Mouse (Mus musculus): ENCODE results near the gene Dmc1.

Gene Dmc1

DNA sequence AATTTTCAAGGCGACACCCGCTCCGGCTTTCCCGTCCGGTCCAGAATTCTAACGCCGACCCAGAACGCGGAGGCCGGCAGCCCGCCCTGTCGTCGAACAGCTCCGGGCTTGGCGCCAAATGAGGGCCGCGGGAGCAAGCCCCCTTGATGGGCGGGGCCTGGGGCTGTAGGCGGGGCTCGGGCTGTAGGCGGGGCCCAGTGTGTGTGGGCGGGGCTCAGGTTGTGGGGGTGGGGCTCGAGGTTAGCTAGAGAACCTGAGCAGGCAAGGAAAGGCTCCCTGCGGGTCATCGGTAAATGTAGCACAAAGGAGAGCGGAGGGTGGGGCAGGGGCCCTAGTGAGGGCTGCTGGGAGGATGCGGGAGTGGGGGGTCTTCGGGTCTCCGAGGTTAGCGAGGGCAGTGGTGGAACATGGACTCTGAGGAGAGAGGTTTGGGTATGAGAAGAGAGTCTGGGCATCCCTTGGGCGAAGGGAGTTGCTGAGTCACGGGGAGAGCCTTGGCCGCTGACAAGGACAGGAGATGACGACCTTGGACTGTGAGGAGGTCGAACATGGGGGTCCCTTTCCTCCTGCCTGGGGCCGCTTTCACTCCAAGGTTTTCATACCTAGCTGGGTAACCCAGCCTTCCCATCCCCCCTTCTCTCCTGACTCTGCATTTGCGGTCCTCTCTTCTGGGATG, at the start of gene Dmc1:
Gene Dmc1, minus strand, starts transcription at position 120 of the 676 bp plus-strand sequence.
- no peak for DNase-seq (ENCODE audit: low read depth)

GRCm38 (mm10) chr15:79651481-79651880, 46.6 kb upstream of the Dmc1 start:
- no peak for DNase-seq (ENCODE audit: low read depth)

DNA sequence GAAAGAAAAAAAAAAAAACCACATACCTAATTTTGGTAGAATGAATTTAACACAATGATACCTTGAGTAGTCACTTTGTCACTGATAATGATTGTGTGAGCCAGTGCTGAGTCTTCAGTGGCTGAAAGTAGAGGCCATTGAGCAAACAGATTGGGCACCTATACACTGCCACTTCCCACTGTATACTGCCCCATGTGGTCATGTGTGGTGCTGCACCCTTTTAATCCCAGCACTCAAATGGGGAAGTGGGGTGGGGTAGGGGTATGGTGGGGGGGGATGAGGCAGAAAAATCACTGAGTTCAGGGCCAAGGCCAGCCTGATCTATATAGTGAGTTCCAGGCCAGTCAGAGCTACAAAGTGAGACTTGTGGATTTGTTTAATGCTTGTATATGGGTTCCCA, 45.7 kb upstream of the Dmc1 start:
- DNase-seq (ENCODE audit: low read depth) = no peak

- no peak for DNase-seq (ENCODE audit: low read depth)
Observed at GRCm38 (mm10) chr15:79648130-79648529, 43.2 kb upstream of the Dmc1 start.

GRCm38 (mm10) chr15:79645483-79645882, 40.6 kb upstream of the Dmc1 start:
- DNase-seq (ENCODE audit: low read depth) = no peak

DNA sequence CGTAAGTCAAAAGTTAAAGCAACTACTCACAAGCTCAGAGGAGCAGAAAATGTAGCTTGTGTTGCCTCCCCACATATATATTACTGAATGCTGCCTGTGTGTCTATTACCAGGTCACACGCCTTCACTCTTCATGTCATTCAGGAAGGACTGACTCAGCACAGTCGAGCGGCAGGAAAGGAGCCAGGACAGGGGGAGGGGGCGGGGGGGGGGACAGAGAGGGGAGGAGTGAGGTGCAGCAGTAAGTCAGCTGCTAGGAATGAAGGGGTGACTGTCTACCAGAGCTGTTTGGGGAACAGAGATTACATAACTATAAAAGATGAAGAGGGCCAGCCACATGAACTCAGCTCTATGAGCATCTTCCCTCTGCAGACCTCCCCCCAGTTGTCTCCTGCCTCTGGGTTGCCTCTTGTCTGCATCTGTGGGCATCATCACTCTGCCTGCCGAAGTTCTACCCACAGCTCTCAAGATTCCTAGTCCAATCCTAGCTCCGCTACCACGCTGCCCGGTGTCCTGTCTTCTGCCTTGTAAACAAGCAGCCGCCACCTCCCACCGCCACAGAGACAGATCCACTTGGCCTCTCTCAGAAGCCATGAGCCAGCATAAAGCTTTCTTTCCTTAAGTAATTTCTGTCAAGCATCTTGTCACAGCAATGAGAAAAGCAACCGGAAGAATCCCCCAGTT, 36.4 kb upstream of the Dmc1 start:
- no peak for DNase-seq (ENCODE audit: low read depth)

DNA sequence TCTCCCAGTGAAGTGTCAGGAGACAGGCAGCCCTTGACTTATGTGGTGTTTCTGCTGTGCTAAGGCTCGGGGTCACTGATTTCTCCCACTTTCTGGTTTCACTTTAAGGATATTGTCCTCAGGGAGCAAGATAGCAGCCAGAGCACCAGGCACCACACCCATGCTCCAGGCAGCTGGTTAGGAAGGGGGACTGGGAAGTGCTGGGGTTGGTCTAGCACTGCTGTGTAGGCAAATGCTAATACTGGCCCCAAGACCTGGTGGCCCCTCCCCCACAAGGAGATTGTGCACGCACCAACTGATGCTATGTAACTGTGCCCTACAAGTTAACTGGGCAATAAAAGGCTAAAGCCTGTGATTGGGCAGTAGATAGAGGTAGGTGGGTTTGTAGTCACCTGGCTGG, 25.6 kb upstream of the Dmc1 start:
- DNase-seq (ENCODE audit: low read depth) = no peak

DNA sequence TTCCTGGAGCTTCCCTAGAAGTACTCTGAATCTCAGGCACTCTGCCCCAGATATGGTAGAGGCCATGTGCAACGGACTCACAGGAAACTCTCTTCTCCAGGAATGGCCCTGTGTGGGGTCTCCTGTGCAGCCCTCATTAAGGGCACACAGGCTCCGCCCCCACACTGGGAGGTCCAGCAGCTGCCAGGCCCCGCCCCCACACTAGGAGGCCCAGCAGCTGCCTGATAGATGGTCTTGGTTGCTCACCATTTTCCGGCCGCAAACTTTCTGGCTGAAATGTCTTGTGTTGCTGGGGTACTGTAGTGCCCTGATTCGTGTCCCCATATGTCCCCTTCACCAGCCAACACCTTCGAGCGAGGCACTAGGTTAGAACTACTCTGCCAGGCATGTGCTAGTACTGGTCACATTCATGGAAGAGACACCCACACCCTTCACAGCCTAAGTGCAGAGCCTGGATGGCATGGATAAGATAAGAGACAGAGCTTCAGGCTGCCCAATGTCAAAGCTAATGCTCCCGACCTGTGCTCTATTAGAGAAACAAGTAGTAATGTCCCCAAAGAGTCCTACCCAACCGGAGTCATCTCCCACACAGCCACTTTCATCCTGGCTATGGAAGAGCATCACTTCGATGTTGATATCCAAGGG, 15.0 kb upstream of the Dmc1 start:
- DNase-seq (ENCODE audit: low read depth) = peak; percentile 20

GRCm38 (mm10) chr15:79618456-79618855, 13.5 kb upstream of the Dmc1 start:
- DNase-seq (ENCODE audit: low read depth) = no peak

DNA sequence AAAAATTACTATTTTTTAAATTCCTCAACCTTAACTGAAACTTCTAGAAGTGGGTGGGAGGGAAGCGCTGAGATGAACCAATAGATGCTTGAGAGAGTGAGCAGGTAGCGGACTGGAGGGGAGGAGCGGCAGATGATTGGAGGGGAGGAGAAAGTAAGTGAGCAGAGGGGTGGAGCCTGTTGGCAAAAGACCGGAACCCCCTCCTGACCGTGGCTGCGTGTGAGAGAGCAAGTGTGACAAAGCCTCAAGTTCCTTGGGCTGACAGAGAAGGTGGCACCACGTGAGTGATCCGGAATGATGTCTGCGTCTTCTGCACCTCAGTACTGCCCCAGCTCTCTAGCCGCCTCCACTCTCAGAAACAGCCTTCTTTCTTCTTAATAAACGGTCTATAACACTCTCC, 12.2 kb upstream of the Dmc1 start:
- DNase-seq (ENCODE audit: low read depth) = no peak

GRCm38 (mm10) chr15:79616729-79617128, 11.8 kb upstream of the Dmc1 start:
- no peak for DNase-seq (ENCODE audit: low read depth)

DNA sequence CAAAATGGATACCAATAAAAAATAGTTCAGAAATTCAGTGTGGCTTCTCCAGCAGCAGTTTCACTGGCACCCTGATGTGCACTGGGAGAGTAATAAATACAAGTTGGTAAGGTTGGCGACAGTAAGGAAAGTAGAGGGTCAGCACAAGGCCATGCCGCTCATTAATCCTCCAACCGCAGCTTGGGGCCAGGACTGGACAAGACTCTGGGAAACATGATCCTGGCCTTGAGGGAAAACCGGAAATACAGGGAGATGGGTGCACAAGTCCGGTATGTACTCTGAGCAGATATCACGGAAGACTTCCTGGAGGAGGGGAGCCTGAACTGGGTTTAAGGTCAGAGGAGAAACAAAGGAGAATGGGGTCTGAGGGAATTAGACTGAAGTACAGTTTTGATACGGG, 10.6 kb upstream of the Dmc1 start:
- no peak for DNase-seq (ENCODE audit: low read depth)

DNA sequence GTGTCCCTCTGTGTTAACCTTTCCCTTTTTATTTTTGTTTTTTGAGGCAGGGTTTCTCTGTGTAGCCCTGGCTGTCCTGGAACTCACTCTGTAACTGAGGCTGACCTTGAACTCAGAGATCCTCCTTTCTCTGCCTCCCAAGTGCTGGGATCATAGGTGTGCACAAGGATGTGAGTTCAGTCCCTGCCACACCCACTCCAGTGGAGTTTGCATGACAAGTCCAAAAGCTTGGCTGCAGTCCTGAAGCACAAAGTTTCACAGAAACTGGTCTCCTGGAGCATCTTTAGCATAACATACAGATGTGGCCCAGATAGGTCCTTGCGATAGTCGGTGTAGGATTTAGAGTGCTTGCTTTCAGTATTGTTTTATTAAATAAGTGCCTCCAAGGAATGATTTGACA, 4.3 kb upstream of the Dmc1 start:
- DNase-seq (ENCODE audit: low read depth) = no peak

DNA sequence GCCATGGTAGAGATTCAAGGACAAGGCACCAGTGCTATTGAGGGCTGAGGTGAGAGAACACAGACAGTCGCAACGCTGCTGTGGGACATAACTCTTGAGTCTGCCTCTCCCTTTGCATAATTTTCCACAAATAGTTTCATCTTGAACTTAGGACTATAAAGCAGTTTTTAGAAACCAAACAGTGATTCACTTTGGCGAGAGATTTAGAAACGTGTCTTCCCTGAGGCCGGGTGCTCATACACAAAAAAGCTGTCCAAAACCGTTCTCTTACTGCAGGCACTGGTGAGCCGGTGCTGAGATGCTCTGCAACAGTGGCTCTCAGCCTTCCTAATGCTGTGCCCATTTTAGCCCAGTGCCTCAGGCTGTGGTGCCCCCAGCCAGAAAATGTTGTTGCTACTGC, 3.3 kb upstream of the Dmc1 start:
- no peak for DNase-seq (ENCODE audit: low read depth)

- DNase-seq (ENCODE audit: low read depth) = no peak
Observed at GRCm38 (mm10) chr15:79607757-79608156, 2.8 kb upstream of the Dmc1 start.

DNA sequence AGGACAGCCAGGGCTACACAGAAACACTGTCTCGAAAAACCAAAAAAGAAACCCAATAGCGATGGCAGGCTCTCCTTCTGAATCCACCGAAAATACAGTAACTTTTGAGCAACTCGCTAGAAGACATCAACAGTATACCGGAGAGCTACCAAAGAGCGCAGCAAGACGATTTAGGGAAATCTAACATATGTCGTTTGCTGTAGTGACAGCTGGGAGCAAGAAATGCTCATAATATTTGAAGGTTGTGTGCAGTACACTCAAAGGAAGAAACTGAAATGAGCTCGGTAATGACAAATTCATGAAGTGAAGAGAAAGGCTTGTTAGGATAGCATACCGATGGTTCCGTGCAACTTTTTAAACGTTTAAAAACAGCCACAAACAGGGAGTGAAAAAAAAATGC, 1.3 kb upstream of the Dmc1 start:
- no peak for DNase-seq (ENCODE audit: low read depth)

GRCm38 (mm10) chr15:79600176-79600575, 4.7 kb downstream of the Dmc1 start:
- DNase-seq (ENCODE audit: low read depth) = no peak

- DNase-seq (ENCODE audit: low read depth) = no peak
Observed at GRCm38 (mm10) chr15:79598715-79599114, 6.2 kb downstream of the Dmc1 start.

DNA sequence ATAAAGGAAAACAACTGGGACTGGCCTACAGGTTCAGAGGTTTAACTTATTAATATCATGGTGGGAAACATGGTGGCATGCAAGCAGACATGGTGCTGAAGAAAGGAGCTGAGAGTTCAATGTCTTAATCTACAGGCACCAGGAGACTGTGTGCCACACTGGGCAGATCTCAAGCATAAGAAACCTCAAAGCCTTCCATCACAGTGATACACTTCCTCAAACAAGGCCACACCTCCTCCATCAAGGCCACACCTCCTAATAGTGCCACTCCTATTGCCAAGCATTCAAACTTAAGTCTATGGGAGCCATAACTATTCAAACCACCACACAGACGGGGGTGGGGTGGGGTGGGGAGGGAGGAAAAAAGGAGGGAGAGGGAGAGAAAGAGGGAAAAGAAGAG, 23.3 kb downstream of the Dmc1 start:
- no peak for DNase-seq (ENCODE audit: low read depth)

DNA sequence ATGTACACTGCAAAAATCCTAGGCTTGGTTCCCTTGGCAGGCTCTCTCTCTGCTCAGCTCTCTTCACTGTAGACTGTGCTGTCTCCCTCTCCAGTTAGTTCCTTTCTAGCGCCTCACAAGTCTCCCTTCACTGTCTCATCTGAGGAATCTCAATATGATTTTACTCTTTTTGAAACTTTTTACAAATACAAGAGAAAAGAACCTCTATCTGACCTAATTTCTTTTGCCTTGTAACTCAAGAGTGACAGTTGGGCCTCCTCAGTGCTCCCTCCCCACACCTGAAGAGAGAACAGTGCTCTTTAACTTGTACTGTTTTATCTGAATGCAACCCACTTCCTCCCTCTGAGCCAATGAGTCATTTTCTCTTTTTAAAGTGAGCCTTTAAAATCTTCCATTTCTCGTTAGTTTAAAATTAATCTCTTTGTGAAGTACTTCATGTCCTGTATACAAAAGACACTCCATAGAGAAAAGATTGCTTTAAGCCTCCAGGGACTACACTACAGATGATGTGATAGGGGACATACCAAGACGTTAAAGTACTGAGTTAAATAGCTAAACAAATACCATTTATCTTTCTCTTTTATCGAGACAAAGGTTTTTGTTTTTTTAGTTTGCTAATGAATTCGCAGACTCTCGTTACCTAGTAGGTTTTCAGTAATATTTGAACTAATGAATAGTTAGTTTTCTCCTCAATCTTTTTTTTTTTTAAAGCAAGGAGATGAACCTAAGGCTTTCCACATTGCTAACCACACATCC, 27.1 kb downstream of the Dmc1 start:
- DNase-seq (ENCODE audit: low read depth) = no peak

DNA sequence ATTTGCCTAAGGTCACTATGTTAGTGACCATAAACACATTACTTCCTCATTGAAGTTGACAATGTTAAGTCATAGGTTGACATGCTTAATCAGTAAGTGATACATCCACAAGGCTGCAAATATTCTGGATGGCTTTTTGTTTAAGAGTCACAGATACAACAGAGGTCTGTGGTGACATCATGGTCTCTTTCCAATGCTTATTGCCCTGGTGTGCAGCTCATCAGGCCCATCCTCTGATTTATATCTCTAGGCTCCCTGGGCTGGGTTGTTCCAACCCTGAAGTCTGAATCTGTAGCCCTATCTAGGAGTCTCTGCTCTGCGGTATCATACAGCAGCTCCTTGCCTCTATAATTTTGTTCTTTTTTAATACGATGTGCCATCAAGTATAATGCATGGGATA, 28.0 kb downstream of the Dmc1 start:
- DNase-seq (ENCODE audit: low read depth) = no peak

DNA sequence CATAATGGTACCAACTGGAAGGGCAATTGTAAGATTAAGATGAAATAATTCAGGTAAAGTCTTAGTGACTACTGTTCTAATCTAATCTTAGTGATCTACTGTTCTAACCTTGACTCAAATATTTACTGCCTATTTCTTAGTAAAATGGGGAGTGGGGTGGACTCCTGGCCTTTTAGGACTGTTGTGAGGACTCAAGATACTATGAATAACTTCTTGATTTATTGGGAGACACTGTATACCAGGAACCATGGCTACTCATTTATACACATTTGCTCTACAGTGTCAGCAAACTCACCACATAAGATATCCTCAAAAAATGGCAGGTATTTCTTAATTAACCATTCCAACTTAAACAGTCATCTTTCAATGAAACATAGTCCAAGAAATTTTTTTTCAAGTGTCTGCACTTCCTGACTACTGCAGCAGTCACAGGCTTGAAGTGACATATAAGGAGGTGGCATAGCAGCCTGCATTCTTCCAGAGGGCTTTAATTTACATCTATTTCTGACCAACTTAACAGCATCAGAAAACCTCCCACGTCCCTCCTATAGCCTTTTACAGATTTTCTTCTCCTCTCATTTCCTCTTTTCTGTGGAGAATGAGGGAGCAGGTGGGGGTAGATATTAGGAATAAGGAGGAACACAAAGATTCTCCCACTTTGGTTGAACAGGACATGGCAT, 29.2 kb downstream of the Dmc1 start:
- DNase-seq (ENCODE audit: low read depth) = no peak

Measured in c-Kit-positive CD71-positive TER-119-negative erythroid progenitor cells, embryonic 14.5 days (primary cell).